Mouse (Mus musculus): ENCODE results near the gene Snu13.

- no peak for TF ChIP-seq EP300 (IDR thresholded peaks at IDR 0.05; ENCODE audit: low read depth)
- no peak for TF ChIP-seq CTCF (IDR thresholded peaks at IDR 0.05; ENCODE audit: low read depth)
Measured at GRCm38 (mm10) chr15:82071816-82072469, 24.5 kb upstream of the Snu13 start.
